Mouse (Mus musculus): ENCODE measurements around the gene Lipn.
A peak's percentile ranks its signal among the peaks of the same experiment; 100 is the strongest.

Lipn gene

GRCm38 (mm10) chr19:34066779-34067472 lies at the start of gene Lipn:
Gene Lipn (plus strand): TSS chr19:34067358.
- no peak for DNase-seq (ENCODE audit: low spot score in 2 of 2)

DNA sequence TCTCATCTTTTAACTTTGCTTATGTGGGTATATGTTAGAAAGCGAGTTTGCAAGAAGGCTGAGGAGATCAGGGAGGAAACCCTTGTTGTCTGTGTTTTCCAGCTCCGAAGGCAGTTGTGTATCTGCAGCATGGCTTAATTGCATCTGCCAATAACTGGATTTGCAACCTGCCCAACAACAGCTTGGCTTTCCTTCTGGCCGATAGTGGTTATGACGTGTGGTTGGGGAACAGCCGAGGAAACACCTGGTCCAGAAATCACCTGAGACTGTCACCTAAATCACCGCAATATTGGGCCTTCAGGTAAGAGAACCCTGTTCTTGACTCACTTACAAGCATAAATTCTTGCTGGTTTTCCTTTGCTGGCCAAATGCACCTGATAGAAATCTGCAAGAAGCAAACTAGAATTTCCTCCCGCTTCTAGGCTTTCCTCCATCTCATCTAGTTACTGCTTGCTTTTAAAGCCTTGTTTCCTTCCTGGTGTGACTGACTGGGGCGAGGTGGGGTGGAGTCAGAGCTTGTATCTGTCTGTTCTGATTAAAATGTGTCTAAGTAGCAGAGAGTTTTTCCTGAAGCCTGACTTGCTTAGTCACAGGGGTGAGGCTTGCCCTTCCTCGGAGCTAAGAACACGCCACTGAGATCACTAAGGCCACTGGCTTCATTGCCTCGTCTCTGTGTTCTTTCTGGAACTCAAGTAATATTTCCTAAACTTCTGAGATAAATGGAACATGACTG lies 45.6 kb upstream of the Lipn start:
- DNase-seq (ENCODE audit: low spot score in 2 of 2), result no peak

- DNase-seq (ENCODE audit: low spot score in 2 of 2), result no peak
Observed at GRCm38 (mm10) chr19:34022759-34023158, 44.4 kb upstream of the Lipn start.

DNA sequence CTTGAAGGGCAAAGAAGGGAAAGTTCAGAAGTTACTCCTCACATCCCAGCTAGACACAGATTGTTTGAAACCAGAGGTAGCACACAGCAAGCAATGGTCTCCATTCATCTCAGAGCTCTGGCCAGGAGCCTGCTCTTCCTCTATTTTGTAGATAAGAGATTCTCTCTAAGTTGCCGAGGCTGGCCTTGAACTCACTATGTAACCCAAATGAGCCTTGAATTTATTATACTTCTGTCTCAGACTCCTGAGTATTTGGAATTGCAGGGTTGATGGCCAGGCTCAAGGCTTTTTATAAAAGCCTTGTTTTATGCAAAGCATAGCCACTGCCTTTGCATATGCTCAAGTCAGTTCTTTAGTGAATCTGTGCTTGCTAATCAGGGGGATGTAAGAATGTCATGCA lies 27.4 kb upstream of the Lipn start:
- no peak for DNase-seq (ENCODE audit: low spot score in 2 of 2)

DNA sequence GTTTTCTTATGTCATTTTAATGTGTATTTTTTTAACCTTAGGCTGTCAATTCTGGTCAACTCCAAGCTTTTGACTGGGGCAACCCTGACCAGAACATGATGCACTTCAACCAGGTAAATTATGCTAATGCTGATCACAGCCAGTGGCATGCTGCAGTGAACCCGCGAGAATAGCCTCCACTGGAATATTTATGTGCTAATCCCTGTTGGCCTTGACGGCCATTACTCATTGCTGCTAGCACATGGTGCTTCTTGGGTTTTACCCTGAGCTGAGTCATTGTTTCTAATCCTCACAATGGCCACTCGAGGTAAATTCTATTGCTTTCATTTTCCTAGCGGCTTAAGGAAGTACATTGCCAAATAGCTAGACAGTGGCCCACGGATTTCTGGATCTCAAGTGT lies 24.1 kb upstream of the Lipn start:
- DNase-seq (ENCODE audit: low spot score in 2 of 2), result no peak

GRCm38 (mm10) chr19:34049371-34050039 lies 17.7 kb upstream of the Lipn start:
- DNase-seq (ENCODE audit: low spot score in 2 of 2), result no peak

DNA sequence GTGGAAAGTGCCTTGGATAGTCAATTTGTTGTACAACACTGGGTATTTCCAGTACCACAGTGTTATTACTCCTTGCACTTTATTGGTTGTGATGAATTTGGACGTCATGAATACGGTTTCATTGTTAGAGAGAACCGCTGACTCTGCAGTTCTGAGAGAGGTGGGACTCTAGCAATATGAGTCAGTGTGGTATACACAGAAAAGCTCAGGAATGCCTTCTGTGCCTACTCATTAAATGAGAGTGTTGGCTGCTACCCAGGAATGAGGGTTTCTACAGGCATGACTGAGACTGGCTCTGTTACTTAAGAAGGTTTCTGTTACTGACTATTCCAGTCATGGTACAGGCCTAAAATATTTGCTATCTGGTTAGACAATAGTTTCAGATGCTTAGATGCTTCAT lies 15.7 kb upstream of the Lipn start:
- peak; percentile 10 to 18 for DNase-seq (ENCODE audit: low spot score in 2 of 2)

- DNase-seq (ENCODE audit: low spot score in 2 of 2), result no peak
Observed at GRCm38 (mm10) chr19:34063547-34063946, 3.6 kb upstream of the Lipn start.

DNA sequence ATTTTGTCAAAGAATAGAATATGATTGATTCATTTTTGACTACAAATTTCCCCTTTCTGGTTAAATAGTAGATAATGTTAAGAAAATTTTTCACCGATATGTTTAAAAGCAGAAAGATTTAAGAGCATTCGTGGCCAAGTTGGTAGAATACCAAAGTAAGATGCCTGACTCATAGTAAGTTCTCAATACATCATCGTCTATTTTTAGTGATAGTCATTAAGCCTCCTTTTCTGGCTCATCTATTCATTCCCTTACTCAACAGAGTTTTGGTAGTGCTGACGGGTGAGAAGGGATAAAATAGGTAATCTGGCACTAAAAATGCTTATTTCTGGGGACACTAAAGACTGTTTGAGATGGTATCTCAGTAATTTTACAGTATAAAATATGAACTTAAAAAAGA lies 3.1 kb upstream of the Lipn start:
- DNase-seq (ENCODE audit: low spot score in 2 of 2), result no peak

GRCm38 (mm10) chr19:34074239-34074638 lies 7.1 kb downstream of the Lipn start:
- DNase-seq (ENCODE audit: low spot score in 2 of 2), result no peak

DNA sequence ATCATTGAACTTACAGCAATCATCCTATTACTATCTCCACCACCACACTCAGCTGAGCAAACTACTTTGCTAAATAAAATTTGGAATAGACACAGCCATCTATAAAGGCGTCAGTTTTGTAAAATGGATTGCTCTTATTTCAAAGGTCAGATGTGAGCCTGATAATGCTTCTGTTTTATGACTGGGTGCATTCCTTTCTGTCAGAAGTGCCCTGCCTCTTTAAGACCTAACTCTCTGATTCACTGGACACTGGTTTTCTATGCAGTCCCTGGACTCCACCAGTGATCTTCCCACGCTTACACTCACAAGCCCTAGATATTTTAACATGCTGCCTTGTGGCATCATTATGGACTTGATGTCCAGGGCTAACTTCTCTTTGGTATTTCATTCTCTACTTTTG lies 11.0 kb downstream of the Lipn start:
- DNase-seq (ENCODE audit: low spot score in 2 of 2), result no peak

DNA sequence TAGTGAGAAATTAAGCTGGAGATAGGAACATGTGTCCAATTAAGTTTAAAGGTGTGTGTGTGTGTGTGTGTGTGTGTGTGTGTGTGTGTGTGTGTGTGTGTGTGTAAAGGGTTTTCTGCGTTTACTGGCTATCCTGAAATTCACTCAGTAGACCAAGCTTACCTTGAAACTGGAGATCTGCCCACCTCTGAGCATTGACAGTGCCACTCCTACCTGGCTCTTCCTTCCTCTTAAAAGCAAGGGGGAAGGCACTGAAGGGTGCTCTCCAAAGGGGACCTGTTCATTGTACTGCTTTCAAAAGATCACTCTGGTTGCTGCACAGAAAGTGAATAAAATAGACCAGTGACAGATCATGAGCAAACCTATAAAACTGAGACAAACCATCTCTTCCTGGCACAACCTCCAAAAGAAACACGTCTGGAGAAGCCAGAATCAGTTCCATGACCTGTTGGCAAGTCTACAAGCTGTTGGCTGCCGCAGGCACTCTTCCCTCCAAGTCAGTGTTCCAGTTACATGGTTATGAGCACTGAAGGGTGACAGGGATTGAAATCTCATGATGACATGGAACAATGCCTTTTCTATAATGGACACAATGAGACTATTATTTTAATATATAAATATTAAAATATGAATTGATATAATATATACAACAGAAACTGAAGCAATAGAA lies 22.0 kb downstream of the Lipn start:
- DNase-seq (ENCODE audit: low spot score in 2 of 2), result no peak

DNA sequence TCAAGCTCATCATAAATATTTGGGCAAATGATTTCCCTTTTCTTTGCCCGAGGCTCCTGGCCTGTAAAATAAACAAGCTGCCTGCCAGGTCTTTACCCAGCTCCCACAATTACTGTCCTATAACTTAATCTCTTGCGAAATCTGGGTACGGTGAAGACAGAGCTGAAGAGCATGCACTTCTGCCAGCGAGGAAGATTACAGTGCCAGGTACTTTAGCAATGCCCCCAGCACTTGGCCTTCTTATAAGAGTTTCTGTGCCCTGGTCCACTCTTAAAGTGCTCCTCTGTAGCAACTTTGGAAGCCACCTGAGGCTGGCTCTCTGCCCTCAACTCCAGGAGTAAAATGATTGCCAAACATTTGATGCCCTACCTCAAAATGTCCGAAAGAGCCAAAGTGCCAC lies 28.2 kb downstream of the Lipn start:
- DNase-seq (ENCODE audit: low spot score in 2 of 2), result no peak

GRCm38 (mm10) chr19:34096228-34096627 lies 29.1 kb downstream of the Lipn start:
- no peak for DNase-seq (ENCODE audit: low spot score in 2 of 2)

DNA sequence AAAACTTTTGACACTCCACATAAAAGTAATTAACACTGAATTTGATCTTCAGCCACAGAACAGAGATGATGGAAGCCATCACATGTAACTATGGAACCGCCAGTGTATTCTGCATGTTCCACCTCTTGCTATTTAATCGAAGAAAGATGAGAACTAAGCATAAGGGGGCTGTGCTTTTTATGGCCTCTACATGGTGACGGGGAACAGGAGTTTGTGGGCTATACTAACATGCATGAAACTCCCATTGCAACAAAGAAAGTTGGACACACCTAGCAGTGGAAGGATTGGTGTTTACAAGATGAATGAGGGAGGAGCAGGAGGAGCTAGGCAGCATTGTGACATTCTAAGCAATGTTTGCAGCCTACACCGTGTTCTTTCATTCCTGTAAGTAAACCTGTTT lies 33.5 kb downstream of the Lipn start, which contains the start of gene Lipm:
TSS of gene Lipm (plus strand) at position 301 of the 400 bp plus-strand sequence.
- no peak for DNase-seq (ENCODE audit: low spot score in 2 of 2)

DNA sequence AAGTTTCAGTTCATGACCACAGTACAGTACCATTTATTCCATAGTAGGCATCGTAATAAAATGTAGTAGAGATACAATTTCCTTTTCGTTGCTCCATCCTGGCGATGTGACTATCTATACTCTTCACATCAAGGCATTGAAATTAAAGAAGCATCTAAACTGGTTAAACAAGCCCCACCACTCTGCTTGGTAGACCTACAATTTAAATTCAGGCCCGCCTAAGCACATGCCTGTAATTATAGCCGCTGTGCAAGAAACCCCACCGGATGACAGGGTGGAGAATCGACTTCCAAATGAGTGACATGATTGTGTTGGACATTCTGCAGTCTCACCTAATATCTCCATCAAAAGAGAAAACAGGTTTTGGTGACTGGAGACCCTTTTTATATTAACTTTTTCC lies 34.7 kb downstream of the Lipn start:
- DNase-seq (ENCODE audit: low spot score in 2 of 2), result no peak

DNA sequence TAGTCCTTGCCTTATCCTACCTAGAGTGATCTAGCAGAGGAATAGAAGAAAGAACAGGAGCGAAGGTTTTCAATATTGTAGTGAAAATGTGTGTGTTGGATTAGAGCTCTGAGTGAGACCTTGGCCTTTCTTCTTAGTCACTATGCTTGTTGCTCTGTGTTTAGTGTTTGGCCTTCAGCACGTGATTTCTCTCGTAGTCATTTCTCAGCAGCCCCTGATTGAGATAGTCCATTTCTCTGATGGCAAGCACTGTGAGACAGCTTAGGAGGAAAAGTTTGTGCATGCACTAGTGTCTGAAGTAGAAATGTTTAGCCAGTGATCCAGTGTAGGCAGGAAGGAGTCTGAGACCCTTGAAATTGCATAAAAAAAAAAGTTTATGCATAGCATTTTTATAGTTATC lies 37.7 kb downstream of the Lipn start:
- DNase-seq (ENCODE audit: low spot score in 2 of 2), result no peak

DNA sequence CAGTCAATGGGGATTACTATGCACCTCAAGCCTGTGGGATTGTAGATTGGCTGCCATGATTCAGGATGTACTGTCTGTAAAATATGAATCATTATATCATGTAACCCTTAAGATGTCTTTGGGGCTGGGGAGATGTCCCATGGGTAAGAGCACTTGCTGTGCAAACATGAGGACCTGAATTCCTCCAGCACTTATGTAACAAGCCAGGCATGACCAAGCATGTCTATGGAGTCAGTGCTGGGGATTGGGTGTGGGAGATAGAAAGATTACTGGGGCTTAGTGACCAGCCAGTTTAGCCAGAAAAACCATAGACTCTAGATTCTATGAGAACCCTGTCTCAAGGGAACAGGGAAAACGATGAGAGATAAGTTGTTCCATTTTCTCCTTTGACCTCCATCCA lies 51.9 kb downstream of the Lipn start:
- DNase-seq (ENCODE audit: low spot score in 2 of 2), result no peak

DNA sequence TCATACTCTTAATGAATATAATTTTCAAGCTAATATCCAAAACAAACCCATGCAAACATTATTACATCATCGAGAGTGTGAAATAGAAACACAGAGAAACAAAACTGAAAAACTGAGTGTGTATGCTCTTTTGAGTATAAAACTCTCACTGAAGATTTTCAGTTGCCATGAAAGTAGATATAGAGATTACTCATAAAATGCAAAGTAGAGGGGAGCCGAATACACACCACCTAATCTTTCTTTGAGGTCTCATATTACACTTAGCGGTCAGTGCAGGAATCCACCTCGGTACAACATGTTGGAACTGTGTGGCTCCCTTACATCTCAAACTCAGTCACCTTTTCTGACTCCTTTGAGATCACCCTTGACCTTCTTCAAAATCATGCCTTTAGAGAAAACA lies 52.5 kb downstream of the Lipn start:
- no peak for DNase-seq (ENCODE audit: low spot score in 2 of 2)

GRCm38 (mm10) chr19:34120107-34120731 lies 53.1 kb downstream of the Lipn start:
- DNase-seq (ENCODE audit: low spot score in 2 of 2), result no peak
